Mouse (Mus musculus) lung, adult 2 months (tissue): ENCODE data around the gene Arl11. TPM values are rescaled to one million over a fixed set of nuclear protein-coding genes. Genes with fewer than 3 reads are reported as not detected.
A peak's percentile ranks its signal among the peaks of the same experiment; 100 is the strongest.

Experiments
- DNase-seq: peaks from one replicate; pipeline ENCODE4 v3.0.0; 2022
- H3K4me1 ChIP-seq: fragments of 200-500 bp; 2 replicates; pipeline ENCODE4 v1.6.1; 2011; ENCODE audit warnings: low read length; ENCODE audit not compliant: control insufficient read depth, insufficient read depth
- H3K4me3 ChIP-seq: fragments of 200-500 bp; replicated peaks from 2 replicates; pipeline ENCODE3; 2011; ENCODE audit warnings: low read depth, mild to moderate bottlenecking, control low read depth, low read length; ENCODE audit errors: extremely low read depth
- CTCF ChIP-seq: fragments of 200-500 bp; IDR thresholded peaks from 2 replicates; pipeline ENCODE4 v1.5.1; 2011; ENCODE audit warnings: mild to moderate bottlenecking, low read length, control low read depth; ENCODE audit not compliant: insufficient read depth
- POLR2A ChIP-seq: fragments of 200-500 bp; IDR thresholded peaks from 2 replicates; pipeline ENCODE4 v1.6.1; 2011; ENCODE audit warnings: low read depth, mild to moderate bottlenecking, control low read depth, low read length, borderline replicate concordance; ENCODE audit errors: extremely low read depth
- WGBS: fragments of 180-500 bp; shearing (Covaris S2); methylation state at CpG from one replicate; pipeline ENCODE4 v1.1.7; 2018; 5-methylcytosine and 5-hydroxymethylcytosine counted together
- polyA plus RNA-seq: library from polyadenylated mRNA; depleted of rRNA; stranded (reverse); fragments of >200 nt; gene quantifications from 2 replicates; pipeline ENCODE4 v1.2.3, GENCODE M21; 2012

The Arl11 gene
- polyA plus RNA-seq, 1 experiment, result 10.4 TPM

- no peaks in the 10 kb centered on the region for H3K4me1 ChIP-seq
- DNase-seq, result peak; percentile 29
- no peak overlapping the region for H3K4me3 ChIP-seq
- peak; percentile 37; the same call in 1 of the 2 replicates for TF ChIP-seq CTCF
- TF ChIP-seq POLR2A, result no peak
- WGBS, result 11% methylated on average over 6 of the region's 6 CpGs
Measured at GRCm38 (mm10) chr14:61294738-61295079, 14.8 kb upstream of the Arl11 start.

- TF ChIP-seq POLR2A (no peak), CTCF (no peak)
- H3K4me1 ChIP-seq, result no peaks in the 10 kb centered on the region
- WGBS, result 88% methylated on average over 6 of the region's 6 CpGs
- no peak overlapping the region for H3K4me3 ChIP-seq
- DNase-seq, result no peak
Measured at GRCm38 (mm10) chr14:61299810-61300209, 9.7 kb upstream of the Arl11 start.

- Histone ChIP-seq H3K4me3 (no peak overlapping the region), H3K4me1 (no peaks in the 10 kb centered on the region)
- 30% methylated on average over 2 of the region's 2 CpGs for WGBS
- TF ChIP-seq CTCF (no peak), POLR2A (no peak)
- DNase-seq, result no peak
Measured at GRCm38 (mm10) chr14:61301323-61301722, 8.2 kb upstream of the Arl11 start.

GRCm38 (mm10) chr14:61302428-61302827 is 7.1 kb upstream of the Arl11 start:
- 62% methylated on average over 2 of the region's 2 CpGs for WGBS
- TF ChIP-seq POLR2A (no peak), CTCF (no peak)
- no peaks in the 10 kb centered on the region for H3K4me1 ChIP-seq
- no peak overlapping the region for H3K4me3 ChIP-seq
- DNase-seq, result no peak

- no peak for TF ChIP-seq POLR2A
- TF ChIP-seq CTCF, result no peak
- Histone ChIP-seq H3K4me1 (no peaks in the 10 kb centered on the region), H3K4me3 (no peak overlapping the region)
- 61% methylated on average over 4 of the region's 4 CpGs for WGBS
- DNase-seq, result no peak
Measured at GRCm38 (mm10) chr14:61303969-61304609, 5.5 kb upstream of the Arl11 start.

- TF ChIP-seq CTCF, result no peak
- no peak for TF ChIP-seq POLR2A
- Histone ChIP-seq H3K4me1 (no peaks in the 10 kb centered on the region), H3K4me3 (peak overlapping the region; percentile 23)
- no peak for DNase-seq
- 47% methylated on average over 7 of the region's 7 CpGs for WGBS
Measured at GRCm38 (mm10) chr14:61310036-61310772, 651 bp downstream of the Arl11 start.

GRCm38 (mm10) chr14:61310963-61311362 is 1.4 kb downstream of the Arl11 start:
- no peak for TF ChIP-seq POLR2A
- TF ChIP-seq CTCF, result no peak
- Histone ChIP-seq H3K4me3 (no peak overlapping the region), H3K4me1 (no peaks in the 10 kb centered on the region)
- 45% methylated on average over 12 of the region's 12 CpGs for WGBS
- no peak for DNase-seq

GRCm38 (mm10) chr14:61316861-61317260 is 7.3 kb downstream of the Arl11 start:
- 32% methylated on average over 4 of the region's 4 CpGs for WGBS
- H3K4me3 ChIP-seq, result no peak overlapping the region
- no peaks in the 10 kb centered on the region for H3K4me1 ChIP-seq
- peak; percentile 40 for DNase-seq
- no peak for TF ChIP-seq POLR2A
- TF ChIP-seq CTCF, result peak; percentile 50

GRCm38 (mm10) chr14:61320765-61321164 is 11.2 kb downstream of the Arl11 start:
- no peak for TF ChIP-seq POLR2A
- no peak for TF ChIP-seq CTCF
- DNase-seq, result no peak
- Histone ChIP-seq H3K4me1 (no peaks in the 10 kb centered on the region), H3K4me3 (no peak overlapping the region)
- WGBS, result 97% methylated on average over 1 of the region's 1 CpGs

- TF ChIP-seq POLR2A, result no peak
- no peak for TF ChIP-seq CTCF
- Histone ChIP-seq H3K4me1 (no peaks in the 10 kb centered on the region), H3K4me3 (no peak overlapping the region)
- WGBS, result 83% methylated on average over 4 of the region's 4 CpGs
- DNase-seq, result no peak
Measured at GRCm38 (mm10) chr14:61321200-61321599, 11.6 kb downstream of the Arl11 start.
